Mouse (Mus musculus): Measurements from ENCODE around the gene Pemt.

- TF ChIP-seq POLR2A (IDR thresholded peaks at IDR 0.05; ENCODE audit: insufficient read length, low read depth) (no peak), USF1 (IDR thresholded peaks at IDR 0.05; ENCODE audit: low read depth) (no peak), MAX (IDR thresholded peaks at IDR 0.05; ENCODE audit: low read depth) (no peak), REST (IDR thresholded peaks at IDR 0.05; ENCODE audit: insufficient read depth, insufficient read length) (no peak), MYOG (IDR thresholded peaks at IDR 0.05; ENCODE audit: control insufficient read depth in 1 of 3, insufficient read depth in 1 of 3, insufficient read length in 2 of 3, low read depth in 2 of 3) (no peak), MYOD1 (IDR thresholded peaks at IDR 0.05; ENCODE audit: control insufficient read depth in 1 of 3, insufficient read length in 2 of 3, low read depth in 2 of 3) (no peak), TCF12 (IDR thresholded peaks at IDR 0.05; ENCODE audit: insufficient read depth, poor library complexity, severe bottlenecking) (no peak), POLR2AphosphoS2 (IDR thresholded peaks at IDR 0.05; ENCODE audit: insufficient read length, low read depth) (no peak), CEBPB (IDR thresholded peaks at IDR 0.05; ENCODE audit: insufficient read depth, poor library complexity, severe bottlenecking) (no peak), E2F4 (IDR thresholded peaks at IDR 0.05; ENCODE audit: insufficient read depth) (no peak), SRF (IDR thresholded peaks at IDR 0.05; ENCODE audit: control insufficient read depth, insufficient read length, low read depth) (no peak), TCF3 (IDR thresholded peaks at IDR 0.05; ENCODE audit: insufficient read length, low read depth) (no peak)
Observed at GRCm38 (mm10) chr11:59977831-59978230, 68.5 kb downstream of the Pemt start.
